Mouse (Mus musculus): ENCODE results near the gene Arpc5l. TPM values are rescaled to one million over a fixed set of nuclear protein-coding genes. Genes with fewer than 3 reads are reported as not detected.
A peak's percentile ranks its signal among the peaks of the same experiment; 100 is the strongest.

Arpc5l gene
- total and polyA plus RNA-seq, 3 experiments, result 65.4 to 87.0 TPM; not detected in 1

GRCm38 (mm10) chr2:38988929-38989328 lies 16.2 kb upstream of the Arpc5l start:
- H3K36me3 ChIP-seq (ENCODE audit: control insufficient read depth in 1 of 2, insufficient read depth in 2 of 2, low read length in 2 of 2), result peaks cover 0 to 9% of the 10 kb centered on the region in 2 experiments; a peak in 2 of 4 replicates
- H3K79me2 ChIP-seq (ENCODE audit: control insufficient read depth, insufficient read depth, low read length, poor library complexity), result no peaks in the 10 kb centered on the region
- H3K27ac ChIP-seq (ENCODE audit: control insufficient read depth, low read depth, low read length), result peak overlapping the region; percentile 45; the same call in 1 of the 2 replicates
- DNase-seq (ENCODE audit: low read depth, low spot score), result peak; percentile 80
- no peaks in the 10 kb centered on the region for H3K27me3 ChIP-seq (ENCODE audit: control insufficient read depth in 1 of 2, insufficient read depth in 2 of 2, low read length in 2 of 2)
- TF ChIP-seq NRF1 (IDR thresholded peaks at IDR 0.05; ENCODE audit: insufficient read depth, low read depth, low read length, poor library complexity, severe bottlenecking) (no peak), MYB (IDR thresholded peaks at IDR 0.05; ENCODE audit: low read depth, low read length) (no peak), POLR2AphosphoS5 (IDR thresholded peaks at IDR 0.05; ENCODE audit: borderline replicate concordance, low read depth, low read length) (no peak), TAL1 (IDR thresholded peaks at IDR 0.05; ENCODE audit: low read length) (peak; percentile 39; the same call in 1 of the 2 replicates), NELFE (IDR thresholded peaks at IDR 0.05; ENCODE audit: low read depth, low read length) (no peak), MEF2A (IDR thresholded peaks at IDR 0.05; ENCODE audit: extremely low read depth, insufficient replicate concordance, low read depth, low read length, poor library complexity, severe bottlenecking) (no peak), ZMIZ1 (IDR thresholded peaks at IDR 0.05; ENCODE audit: low read depth, low read length) (no peak), CHD2 (IDR thresholded peaks at IDR 0.05; ENCODE audit: low read length) (no peak), TCF12 (IDR thresholded peaks at IDR 0.05; ENCODE audit: low read depth, low read length) (peak; percentile 84), BHLHE40 (IDR thresholded peaks at IDR 0.05; ENCODE audit: borderline replicate concordance, low read depth, low read length) (peak; percentile 45; the same call in 1 of the 2 replicates), POLR2A (IDR thresholded peaks at IDR 0.05; ENCODE audit: control insufficient read depth in 1 of 2, insufficient read depth in 1 of 2, low read depth in 1 of 2, low read length in 2 of 2, poor library complexity in 1 of 2) (no peak), EP300 (IDR thresholded peaks at IDR 0.05; ENCODE audit: low read depth in 1 of 2, low read length in 2 of 2) (peak; percentile 78 to 84), RCOR1 (IDR thresholded peaks at IDR 0.05; ENCODE audit: low read depth, low read length) (peak; percentile 17; the same call in 1 of the 2 replicates), KAT2A (conservative IDR thresholded peaks at IDR 0.05; ENCODE audit: low read depth, low read length) (no peak), POLR2AphosphoS2 (IDR thresholded peaks at IDR 0.05; ENCODE audit: low read length) (no peak), ZC3H11A (IDR thresholded peaks at IDR 0.05; ENCODE audit: low read depth, low read length) (no peak), ETS1 (IDR thresholded peaks at IDR 0.05; ENCODE audit: low read depth, low read length) (peak; percentile 78), JUND (IDR thresholded peaks at IDR 0.05; ENCODE audit: low read depth, low read length) (no peak), MXI1 (IDR thresholded peaks at IDR 0.05; ENCODE audit: low read depth, low read length) (no peak), MAZ (IDR thresholded peaks at IDR 0.05; ENCODE audit: low read depth, low read length) (no peak), SIN3A (IDR thresholded peaks at IDR 0.05; ENCODE audit: low read length) (peak; percentile 19; the same call in 1 of the 2 replicates), ZKSCAN1 (IDR thresholded peaks at IDR 0.05; ENCODE audit: low read depth, low read length) (no peak), GATA1 (IDR thresholded peaks at IDR 0.05; ENCODE audit: low read depth, low read length) (peak; percentile 80), GABPA (IDR thresholded peaks at IDR 0.05; ENCODE audit: low read depth, low read length) (no peak)
- H3K4me3 ChIP-seq (ENCODE audit: control insufficient read depth in 1 of 2, insufficient read depth in 1 of 2, low read depth in 2 of 2, low read length in 2 of 2), result no peak overlapping the region
- no peaks in the 10 kb centered on the region for H3K9me3 ChIP-seq (replicated peaks; ENCODE audit: insufficient read depth, low read length)
- H3K9ac ChIP-seq (ENCODE audit: control insufficient read depth, low read depth, low read length, poor library complexity, severe bottlenecking), result 0 out of 2 replicates have a peak overlapping the region, but pooled peaks have one; percentile 17
- peaks cover 4 to 22% of the 10 kb centered on the region in 2 experiments; a peak in 3 of 4 replicates for H3K4me1 ChIP-seq (ENCODE audit: control insufficient read depth in 1 of 2, insufficient read depth in 2 of 2, low read length in 2 of 2)
